Mouse (Mus musculus) midbrain, embryonic 16.5 days (tissue): ENCODE measurements around the gene Ssmem1. TPM values are rescaled to one million over a fixed set of nuclear protein-coding genes. Genes with fewer than 3 reads are reported as not detected.

Experiments
- ATAC-seq: fragments of 200-750 bp; cut with Nextera tagmentation; 2 replicates; pipeline ENCODE4 v1.8.0; 2017; ENCODE audit warnings: moderate TSS enrichment
- H3K27ac ChIP-seq: fragments of 300-500 bp; sonication (generic); 2 replicates; pipeline ENCODE4 v1.5.1; 2014; ENCODE audit warnings: mild to moderate bottlenecking, low read length, mixed read lengths
- H3K27me3 ChIP-seq: fragments of 300-500 bp; sonication (generic); 2 replicates; pipeline ENCODE4 v1.6.1; 2014; ENCODE audit warnings: low read depth, low read length, mixed read lengths; ENCODE audit not compliant: control insufficient read depth, insufficient read depth
- H3K36me3 ChIP-seq: fragments of 300-500 bp; sonication (generic); 2 replicates; pipeline ENCODE4 v1.6.1; 2014; ENCODE audit warnings: mild to moderate bottlenecking, low read length, moderate library complexity, mixed read lengths; ENCODE audit not compliant: control insufficient read depth, insufficient read depth
- H3K4me1 ChIP-seq: fragments of 300-500 bp; sonication (generic); 2 replicates; pipeline ENCODE4 v1.6.1; 2014; ENCODE audit warnings: mild to moderate bottlenecking, low read length, mixed read lengths; ENCODE audit not compliant: control insufficient read depth, insufficient read depth
- H3K4me2 ChIP-seq: fragments of 300-500 bp; sonication (generic); 2 replicates; pipeline ENCODE4 v1.6.1; 2014; ENCODE audit warnings: mild to moderate bottlenecking, low read length, mixed read lengths
- H3K4me3 ChIP-seq: fragments of 300-500 bp; sonication (generic); 2 replicates; pipeline ENCODE4 v1.5.1; 2014; ENCODE audit warnings: low read depth, mild to moderate bottlenecking, low read length, moderate library complexity, mixed read lengths
- H3K9ac ChIP-seq: fragments of 300-500 bp; sonication (generic); 2 replicates; pipeline ENCODE4 v1.6.1; 2014; ENCODE audit warnings: low read depth, low read length, mixed read lengths
- H3K9me3 ChIP-seq: fragments of 300-500 bp; sonication (generic); replicated peaks from 2 replicates; pipeline ENCODE4 v1.6.1; 2014; ENCODE audit warnings: mild to moderate bottlenecking, low read length, mixed read lengths; ENCODE audit not compliant: control insufficient read depth, poor library complexity, severe bottlenecking
- WGBS: fragments of 180-500 bp; shearing (Covaris S2); extraction: QIAGEN DNeasy Blood & Tissue Kit; methylation state at CpG from one replicate; pipeline ENCODE4 v1.1.7; 2014; 5-methylcytosine and 5-hydroxymethylcytosine counted together
- polyA plus RNA-seq: library from polyadenylated mRNA; unstranded; fragments of >200 nt; fragmentation: Nextera tagmentation; extraction: Ambion mirVana; gene quantifications from 2 replicates; pipeline ENCODE4 v1.2.1, GENCODE M21; 2015

Gene Ssmem1
- polyA plus RNA-seq, result 0.14 TPM in 1 of 2 replicates, not detected in the other

GRCm38 (mm10) chr6:30509265-30510239 is at the start of gene Ssmem1, which contains the start of gene Tmem209:
TSS of gene Ssmem1 (plus strand) at chr6:30509849.
TSS of gene Tmem209 (minus strand) at chr6:30509783.
- under 1% methylated on average over 37 of the region's 37 CpGs for whole genome bisulfite sequencing
- H3K27me3 ChIP-seq, result no peaks in the 10 kb centered on the region
- H3K4me3 ChIP-seq, result peak within 1 kb of the TSS; percentile 66
- H3K4me1 ChIP-seq, result peaks cover 9% of the 10 kb centered on the region
- H3K9me3 ChIP-seq, result no peaks in the 10 kb centered on the region
- H3K4me2 ChIP-seq, result peak within 1 kb of the TSS; percentile 56
- peak; percentile 99 for ATAC-seq
- H3K9ac ChIP-seq, result peak within 1 kb of the TSS; percentile 74
- H3K36me3 ChIP-seq, result no peaks in the 10 kb centered on the region
- peak within 1 kb of the TSS; percentile 94 for H3K27ac ChIP-seq

- WGBS, result 8% methylated on average over 17 of the region's 19 CpGs
Measured at GRCm38 (mm10) chr6:30460750-30461446, 48.8 kb upstream of the Ssmem1 start.

GRCm38 (mm10) chr6:30461755-30462344 is 47.8 kb upstream of the Ssmem1 start:
- H3K4me2 ChIP-seq, result no peak overlapping the region
- H3K27me3 ChIP-seq, result no peaks in the 10 kb centered on the region
- no peak overlapping the region for H3K4me3 ChIP-seq
- peak overlapping the region; percentile 97 for H3K27ac ChIP-seq
- H3K9me3 ChIP-seq, result no peaks in the 10 kb centered on the region
- H3K9ac ChIP-seq, result no peak overlapping the region
- ATAC-seq, result no peak
- no peaks in the 10 kb centered on the region for H3K36me3 ChIP-seq
- peaks cover 31% of the 10 kb centered on the region for H3K4me1 ChIP-seq
- 88% methylated on average over 12 of the region's 13 CpGs for WGBS

More at GRCm38 (mm10) chr6:30460750-30461446, 48.8 kb upstream of the Ssmem1 start:
- Histone ChIP-seq H3K27me3 (no peaks in the 10 kb centered on the region), H3K4me2 (peak overlapping the region; percentile 68), H3K4me1 (peaks cover 31% of the 10 kb centered on the region), H3K36me3 (no peaks in the 10 kb centered on the region), H3K9me3 (no peaks in the 10 kb centered on the region), H3K9ac (peak overlapping the region; percentile 75), H3K4me3 (no peak overlapping the region), H3K27ac (peak overlapping the region; percentile 97)
- ATAC-seq, result peak; percentile 94

- H3K27me3 ChIP-seq, result no peaks in the 10 kb centered on the region
- H3K4me2 ChIP-seq, result no peak overlapping the region
- WGBS, result 32% methylated on average over 7 of the region's 7 CpGs
- H3K9me3 ChIP-seq, result no peaks in the 10 kb centered on the region
- H3K27ac ChIP-seq, result 0 out of 2 replicates have a peak overlapping the region, but pooled peaks have one; percentile 18
- H3K36me3 ChIP-seq, result no peaks in the 10 kb centered on the region
- no peak overlapping the region for H3K9ac ChIP-seq
- H3K4me3 ChIP-seq, result no peak overlapping the region
- no peak for ATAC-seq
- peaks cover 31% of the 10 kb centered on the region for H3K4me1 ChIP-seq
Measured at GRCm38 (mm10) chr6:30462822-30463221, 46.8 kb upstream of the Ssmem1 start.

- Histone ChIP-seq H3K4me1 (peaks cover 19% of the 10 kb centered on the region), H3K9ac (no peak overlapping the region), H3K4me3 (no peak overlapping the region), H3K27ac (no peak overlapping the region), H3K27me3 (no peaks in the 10 kb centered on the region), H3K9me3 (no peaks in the 10 kb centered on the region), H3K36me3 (no peaks in the 10 kb centered on the region), H3K4me2 (no peak overlapping the region)
- 85% methylated on average over 11 of the region's 11 CpGs for WGBS
- ATAC-seq, result no peak
Measured at GRCm38 (mm10) chr6:30465586-30465985, 44.1 kb upstream of the Ssmem1 start.

DNA sequence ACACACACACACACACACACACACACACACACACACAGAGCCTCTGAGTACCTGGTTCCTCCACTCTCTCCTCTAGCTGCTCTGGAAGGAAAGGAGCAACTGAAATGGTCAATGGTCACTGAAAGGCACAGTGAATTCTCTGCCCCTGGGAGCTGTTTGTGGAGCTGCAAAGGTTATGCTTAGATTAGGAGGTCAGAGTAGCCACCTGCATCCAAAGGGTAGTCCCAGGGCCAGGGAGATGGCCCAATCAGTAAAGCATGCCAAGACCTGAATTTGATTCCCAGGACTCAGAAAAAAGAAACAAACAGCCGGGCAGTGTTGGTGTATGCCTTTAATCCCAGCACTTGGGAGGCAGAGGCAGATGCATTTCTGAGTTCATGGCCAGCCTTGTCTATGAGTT is 41.6 kb upstream of the Ssmem1 start:
- H3K4me3 ChIP-seq, result no peak overlapping the region
- ATAC-seq, result no peak
- WGBS, result 82% methylated on average over 1 of the region's 1 CpGs

DNA sequence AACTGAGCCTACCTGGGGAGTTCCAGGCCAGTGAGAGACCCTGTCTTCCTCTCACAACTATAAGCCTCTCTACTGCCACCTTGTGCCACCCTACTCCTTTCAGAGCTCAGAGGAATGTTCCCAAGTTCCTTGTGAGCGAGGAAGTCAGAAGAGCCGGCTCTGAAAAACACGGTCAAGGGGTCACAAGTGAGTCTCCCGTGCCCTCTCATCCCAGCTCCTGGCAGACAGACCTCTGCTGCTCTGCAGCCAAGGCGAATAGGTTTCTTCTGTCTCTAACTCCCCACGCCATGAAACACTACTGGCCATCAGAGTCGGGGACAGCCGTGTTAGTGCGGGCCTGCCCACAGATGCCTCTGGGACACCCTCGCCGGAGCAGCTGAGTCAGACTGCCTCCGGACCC is 41.0 kb upstream of the Ssmem1 start:
- ATAC-seq, result no peak
- no peak overlapping the region for H3K27ac ChIP-seq
- H3K9ac ChIP-seq, result no peak overlapping the region
- no peak overlapping the region for H3K4me2 ChIP-seq
- WGBS, result 56% methylated on average over 12 of the region's 12 CpGs
- H3K9me3 ChIP-seq, result no peaks in the 10 kb centered on the region
- H3K36me3 ChIP-seq, result no peaks in the 10 kb centered on the region
- no peaks in the 10 kb centered on the region for H3K27me3 ChIP-seq
- H3K4me3 ChIP-seq, result no peak overlapping the region
- peaks cover 5% of the 10 kb centered on the region; the same call in 1 of the 2 replicates for H3K4me1 ChIP-seq

More for the DNA sequence above, 41.6 kb upstream of the Ssmem1 start:
- H3K27ac ChIP-seq, result no peak overlapping the region
- H3K27me3 ChIP-seq, result no peaks in the 10 kb centered on the region
- no peaks in the 10 kb centered on the region for H3K9me3 ChIP-seq
- no peak overlapping the region for H3K4me2 ChIP-seq
- H3K9ac ChIP-seq, result no peak overlapping the region
- no peaks in the 10 kb centered on the region for H3K36me3 ChIP-seq
- peaks cover 8% of the 10 kb centered on the region; the same call in 1 of the 2 replicates for H3K4me1 ChIP-seq

GRCm38 (mm10) chr6:30469370-30469769 is 40.3 kb upstream of the Ssmem1 start:
- WGBS, result 54% methylated on average over 11 of the region's 12 CpGs

More at GRCm38 (mm10) chr6:30469370-30469769, 40.3 kb upstream of the Ssmem1 start:
- H3K4me1 ChIP-seq, result peaks cover 5% of the 10 kb centered on the region; the same call in 1 of the 2 replicates
- H3K9me3 ChIP-seq, result no peaks in the 10 kb centered on the region
- H3K4me3 ChIP-seq, result no peak overlapping the region
- H3K4me2 ChIP-seq, result no peak overlapping the region
- H3K36me3 ChIP-seq, result no peaks in the 10 kb centered on the region
- no peaks in the 10 kb centered on the region for H3K27me3 ChIP-seq
- ATAC-seq, result peak; percentile 74; the same call in 1 of the 2 replicates
- peak overlapping the region; percentile 50; the same call in 1 of the 2 replicates for H3K9ac ChIP-seq
- 0 out of 2 replicates have a peak overlapping the region, but pooled peaks have one; percentile 20 for H3K27ac ChIP-seq
